Comparison of ENCODE assay signal across 21 mouse cellular contexts in the genomic region with DNA sequence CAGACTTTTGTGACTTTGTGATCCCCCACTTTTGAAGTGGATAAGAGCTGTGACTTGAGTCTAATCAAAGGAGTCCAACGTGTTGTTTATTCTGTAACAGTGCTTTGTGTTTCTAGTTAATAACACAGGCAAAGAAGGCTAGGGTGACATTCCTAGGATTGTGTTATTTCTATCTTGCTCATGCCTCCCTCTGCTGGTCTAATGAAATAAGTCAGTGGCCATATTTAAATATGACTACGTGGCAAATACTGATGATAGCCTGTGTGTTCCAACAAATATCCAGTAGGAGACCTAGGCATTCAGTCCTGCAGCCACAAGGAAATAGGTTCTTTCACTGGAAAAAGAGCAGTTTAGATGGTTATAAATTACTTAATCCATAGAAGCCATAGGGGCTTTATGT. TPM values are rescaled to one million over a fixed set of nuclear protein-coding genes. Genes with fewer than 3 reads are reported as not detected.
A peak's percentile ranks its signal among the peaks of the same experiment; 100 is the strongest.
DNase-seq lines count a peak whose midpoint lies in the region; ATAC-seq and TF ChIP-seq lines count a peak whose summit lies in the region.
"Had no signal": no experiment of that assay in that cellular context is flagged by ENCODE, and none has a peak within 500 bp of the region (broad histone marks: within the 10 kb centered on the region; RNA-seq: fewer than 3 reads in every experiment).

No protein-coding gene starts in this region.

- no peak overlapping the region for H3K4me3 ChIP-seq in lung, embryonic 14.5 days (ENCODE audit: low read depth, low read length)
- H3K4me3 ChIP-seq: embryonic facial prominence, embryonic 12.5 days; liver, embryonic 12.5 days; neural tube, embryonic 12.5 days had no signal

- peak; percentile 39; the same call in 1 of the 2 replicates for TF ChIP-seq CTCF in lung, embryonic 14.5 days (IDR thresholded peaks at IDR 0.05; ENCODE audit: low read depth)

- peak; percentile 10 for DNase-seq in heart, postnatal 4 days
- DNase-seq in heart, adult 8-10 months (ENCODE audit: low spot score), result no peak
- peak; percentile 47 for DNase-seq in lung, embryonic 14.5 days
- no peak for DNase-seq in lung, postnatal 25 days (ENCODE audit: low spot score)
- DNase-seq in MN1 (ENCODE audit: low spot score), result peak; percentile 9
- DNase-seq in lung, postnatal 36 days, result peak; percentile 62
- no peak for DNase-seq in retina, postnatal 1 day
- DNase-seq: gastrocnemius, postnatal 36 days; kidney, postnatal 10 days; left cerebral cortex, postnatal 4 days had no signal

- no peaks in the 10 kb centered on the region for H3K9me3 ChIP-seq in lung, embryonic 14.5 days (ENCODE audit: low read depth, low read length)
- H3K9me3 ChIP-seq: embryonic facial prominence, embryonic 12.5 days; liver, embryonic 12.5 days; neural tube, embryonic 12.5 days had no signal

- no peak for ATAC-seq in lung, embryonic 14.5 days (ENCODE audit: insufficient read depth)
- no peak for ATAC-seq in erythroid progenitor cell, adult 5-6 weeks (replicated peaks; ENCODE audit: low FRiP score, poor library complexity, severe bottlenecking)
- ATAC-seq: hindbrain, postnatal 0 days; liver, embryonic 12.5 days had no signal

- no peak overlapping the region for H3K9ac ChIP-seq in lung, embryonic 14.5 days
- H3K9ac ChIP-seq: embryonic facial prominence, embryonic 12.5 days; liver, embryonic 12.5 days; neural tube, embryonic 12.5 days had no signal

- H3K4me1 ChIP-seq in lung, embryonic 14.5 days (ENCODE audit: insufficient read depth), result no peaks in the 10 kb centered on the region
- H3K4me1 ChIP-seq: embryonic facial prominence, embryonic 12.5 days; liver, embryonic 12.5 days; neural tube, embryonic 12.5 days had no signal

- H3K4me2 ChIP-seq in lung, embryonic 14.5 days, result no peak overlapping the region
- H3K4me2 ChIP-seq: embryonic facial prominence, embryonic 12.5 days; liver, embryonic 12.5 days; neural tube, embryonic 12.5 days had no signal

- 50% methylated on average over 2 of the region's 2 CpGs for WGBS in lung, embryonic 14.5 days

- H3K36me3 ChIP-seq in lung, embryonic 14.5 days (ENCODE audit: insufficient read depth), result no peaks in the 10 kb centered on the region
- H3K36me3 ChIP-seq: embryonic facial prominence, embryonic 12.5 days; liver, embryonic 12.5 days; neural tube, embryonic 12.5 days had no signal

- no peak overlapping the region for H3K27ac ChIP-seq in lung, embryonic 14.5 days (ENCODE audit: low read depth)
- H3K27ac ChIP-seq: embryonic facial prominence, embryonic 12.5 days; hindbrain, postnatal 0 days; liver, embryonic 12.5 days; neural tube, embryonic 12.5 days had no signal

- H3K27me3 ChIP-seq in lung, embryonic 14.5 days (ENCODE audit: insufficient read depth, low read length), result no peaks in the 10 kb centered on the region
- H3K27me3 ChIP-seq: embryonic facial prominence, embryonic 12.5 days; liver, embryonic 12.5 days; neural tube, embryonic 12.5 days had no signal

RNA-seq across cellular contexts. Expression of a gene that starts 0.8 kb away (rescaled TPM):
- total RNA-seq in heart, postnatal 4 days (2021), result not detected
- total RNA-seq in heart, adult 8-10 months (2022), result not detected
- polyA plus RNA-seq in lung, embryonic 14.5 days (2014; fragmentation: Nextera tagmentation; extraction: Ambion mirVana), result not detected in 2 replicates
- not detected in 2 replicates for total RNA-seq in erythroid progenitor cell, adult 5-6 weeks (2015; ENCODE audit: low replicate concordance)
- total RNA-seq in erythroid progenitor cell, adult 5-6 weeks (2017; ENCODE audit: low replicate concordance), result not detected in 2 replicates
- total RNA-seq: gastrocnemius, postnatal 36 days; hindbrain, postnatal 0 days; layer of hippocampus, postnatal 25 days; left cerebral cortex, postnatal 4 days had no signal
- polyA plus RNA-seq: embryonic facial prominence, embryonic 12.5 days; heart, embryonic 16.5 days; hindbrain, postnatal 0 days; liver, embryonic 12.5 days; neural tube, embryonic 12.5 days; small intestine, adult 2 months; stomach, embryonic 14.5 days had no signal

RNA-seq across cellular contexts. Expression of a gene that starts 28.3 kb away (rescaled TPM):
- under 1 TPM; 0.24 to 0.25 TPM for total RNA-seq in heart, postnatal 4 days (2021)
- total RNA-seq in heart, adult 8-10 months (2022), result under 1 TPM in 1 of 4 experiments, not detected in 3; 0.25 TPM
- polyA plus RNA-seq in lung, embryonic 14.5 days (2014; fragmentation: Nextera tagmentation; extraction: Ambion mirVana), result not detected in 2 replicates
- total RNA-seq in erythroid progenitor cell, adult 5-6 weeks (2015; ENCODE audit: low replicate concordance), result not detected in 2 replicates
- total RNA-seq in erythroid progenitor cell, adult 5-6 weeks (2017; ENCODE audit: low replicate concordance), result not detected in 2 replicates
- total RNA-seq: hindbrain, postnatal 0 days; layer of hippocampus, postnatal 25 days had no signal
- polyA plus RNA-seq: embryonic facial prominence, embryonic 12.5 days; heart, embryonic 16.5 days; hindbrain, postnatal 0 days; liver, embryonic 12.5 days; neural tube, embryonic 12.5 days; small intestine, adult 2 months; stomach, embryonic 14.5 days had no signal

RNA-seq across cellular contexts. Expression of a gene that starts 31.4 kb away (rescaled TPM):
- total RNA-seq in heart, postnatal 4 days (2021), result not detected
- not detected for total RNA-seq in heart, adult 8-10 months (2022)
- not detected in 2 replicates for polyA plus RNA-seq in lung, embryonic 14.5 days (2014; fragmentation: Nextera tagmentation; extraction: Ambion mirVana)
- total RNA-seq in erythroid progenitor cell, adult 5-6 weeks (2015; ENCODE audit: low replicate concordance), result not detected in 2 replicates
- total RNA-seq in erythroid progenitor cell, adult 5-6 weeks (2017; ENCODE audit: low replicate concordance), result not detected in 2 replicates
- total RNA-seq: adrenal gland, adult 18-20 months; gastrocnemius, postnatal 36 days; hindbrain, postnatal 0 days; layer of hippocampus, postnatal 25 days; left cerebral cortex, postnatal 4 days; megakaryocyte, adult 5-6 weeks had no signal
- polyA plus RNA-seq: embryonic facial prominence, embryonic 12.5 days; heart, embryonic 16.5 days; hindbrain, postnatal 0 days; liver, embryonic 12.5 days; neural tube, embryonic 12.5 days; small intestine, adult 2 months; stomach, embryonic 14.5 days had no signal

RNA-seq across cellular contexts. Expression of a gene that starts 33.5 kb away (rescaled TPM):
- under 1 TPM in 1 of 2 experiments, not detected in 1; 0.41 TPM for total RNA-seq in heart, postnatal 4 days (2021)
- total RNA-seq in heart, adult 8-10 months (2022), result not detected
- not detected in 2 replicates for polyA plus RNA-seq in lung, embryonic 14.5 days (2014; fragmentation: Nextera tagmentation; extraction: Ambion mirVana)
- total RNA-seq in erythroid progenitor cell, adult 5-6 weeks (2015; ENCODE audit: low replicate concordance), result not detected in 2 replicates
- not detected in 2 replicates for total RNA-seq in erythroid progenitor cell, adult 5-6 weeks (2017; ENCODE audit: low replicate concordance)
- total RNA-seq: gastrocnemius, postnatal 36 days; hindbrain, postnatal 0 days; layer of hippocampus, postnatal 25 days; left cerebral cortex, postnatal 4 days had no signal
- polyA plus RNA-seq: embryonic facial prominence, embryonic 12.5 days; heart, embryonic 16.5 days; hindbrain, postnatal 0 days; liver, embryonic 12.5 days; neural tube, embryonic 12.5 days; small intestine, adult 2 months; stomach, embryonic 14.5 days had no signal

RNA-seq across cellular contexts. Expression of a gene that starts 42.6 kb away (rescaled TPM):
- total RNA-seq in heart, postnatal 4 days (2021), result not detected
- total RNA-seq in heart, adult 8-10 months (2022), result not detected
- not detected in 2 replicates for polyA plus RNA-seq in lung, embryonic 14.5 days (2014; fragmentation: Nextera tagmentation; extraction: Ambion mirVana)
- not detected in 2 replicates for total RNA-seq in erythroid progenitor cell, adult 5-6 weeks (2015; ENCODE audit: low replicate concordance)
- not detected in 2 replicates for total RNA-seq in erythroid progenitor cell, adult 5-6 weeks (2017; ENCODE audit: low replicate concordance)
- total RNA-seq: adrenal gland, adult 18-20 months; gastrocnemius, postnatal 36 days; hindbrain, postnatal 0 days; layer of hippocampus, postnatal 25 days; left cerebral cortex, postnatal 4 days; megakaryocyte, adult 5-6 weeks had no signal
- polyA plus RNA-seq: embryonic facial prominence, embryonic 12.5 days; heart, embryonic 16.5 days; hindbrain, postnatal 0 days; liver, embryonic 12.5 days; neural tube, embryonic 12.5 days; small intestine, adult 2 months; stomach, embryonic 14.5 days had no signal

Comparison
In these comparisons a context has a peak if more than half of its experiments do, and no peak if none do; other contexts are left out.
1. DNase-seq: peak in heart, postnatal 4 days (single experiment), lung, embryonic 14.5 days (single experiment), MN1 (single experiment) and lung, postnatal 36 days (single experiment); none in heart, adult 8-10 months (single experiment), lung, postnatal 25 days (single experiment) and retina, postnatal 1 day (single experiment).